Mouse (Mus musculus) frontal cortex, postnatal 36 days (tissue): ENCODE data around the gene Flot1.

Experiments
- DNase-seq, 2 experiments: peaks; one replicate each; pipeline ENCODE4 v3.0.0; 2022; ENCODE audit warnings: low spot score in 2 of 2

The Flot1 gene

GRCm38 (mm10) chr17:35866911-35867890 lies 44.2 kb downstream of the Flot1 start:
- DNase-seq = no peak

GRCm38 (mm10) chr17:35868165-35868820 lies 45.3 kb downstream of the Flot1 start:
- DNase-seq = no peak

- no peak for DNase-seq
These were observed 45.9 kb downstream of the Flot1 start for GRCm38 (mm10) chr17:35868961-35869345.

- no peak for DNase-seq
These were observed 46.5 kb downstream of the Flot1 start for GRCm38 (mm10) chr17:35869346-35870067.

GRCm38 (mm10) chr17:35870151-35870883 lies 47.3 kb downstream of the Flot1 start:
- DNase-seq = no peak

- no peak for DNase-seq
These were observed 48.1 kb downstream of the Flot1 start for GRCm38 (mm10) chr17:35870884-35871696.

- peak; percentile 82 to 89 for DNase-seq
These were observed 50.9 kb downstream of the Flot1 start for GRCm38 (mm10) chr17:35873774-35874519.

GRCm38 (mm10) chr17:35874721-35875120 lies 51.7 kb downstream of the Flot1 start:
- DNase-seq = peak; percentile 68 to 76

GRCm38 (mm10) chr17:35879245-35880057 lies 56.4 kb downstream of the Flot1 start, which contains the start of gene Dhx16:
Dhx16 (plus strand) TSS chr17:35879819.
- peak; percentile 93 to 97 for DNase-seq
